Mouse (Mus musculus): ENCODE results near the gene Sh3bp2. TPM values are rescaled to one million over a fixed set of nuclear protein-coding genes. Genes with fewer than 3 reads are reported as not detected.
A peak's percentile ranks its signal among the peaks of the same experiment; 100 is the strongest.

The Sh3bp2 gene
- total RNA-seq (2014; fragmentation: Nextera tagmentation) (10.2 and 13.1 TPM in 2 replicates), total RNA-seq (2017) (3.3 and 4.2 TPM in 2 replicates)

DNA sequence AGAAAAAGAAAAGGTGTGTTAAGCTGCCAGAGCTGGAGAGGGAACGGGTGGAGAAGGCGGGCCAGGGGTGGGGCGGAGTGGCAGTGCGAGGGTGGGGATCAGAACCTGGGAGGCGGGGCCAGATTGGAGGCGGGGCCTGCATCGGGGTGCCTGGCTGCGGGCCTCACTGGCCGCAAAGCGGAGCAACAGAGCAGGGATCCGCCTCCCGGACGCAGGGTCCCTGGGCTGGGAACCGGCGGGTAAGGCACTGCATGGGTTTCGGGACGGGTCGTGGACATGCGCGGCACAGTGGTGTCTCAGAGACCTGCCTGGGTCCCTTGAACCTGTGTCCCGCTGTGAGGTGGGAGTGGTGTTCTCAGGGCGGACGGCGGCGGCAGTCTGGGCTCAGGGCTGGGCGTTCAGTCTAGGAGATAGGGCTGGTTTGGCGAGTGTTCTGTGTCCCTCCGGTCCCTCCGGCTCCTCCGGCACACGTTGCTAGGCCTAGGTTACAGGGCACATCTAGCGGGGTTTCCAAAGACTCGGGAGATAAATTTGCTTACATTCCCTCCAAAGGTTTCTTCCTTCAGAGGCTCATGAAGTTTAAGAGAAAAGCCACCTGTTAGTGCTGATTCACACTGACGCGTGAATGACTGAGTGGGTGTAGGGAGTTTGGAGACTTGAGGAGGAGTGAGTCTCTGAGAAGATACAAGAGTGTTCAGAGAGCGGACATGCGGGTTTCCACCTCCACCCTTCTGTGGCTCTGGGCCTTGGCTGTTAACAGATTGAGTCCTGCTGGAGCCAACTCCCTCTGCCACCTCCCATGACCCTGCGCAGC, at the start of gene Sh3bp2:
Sh3bp2 (plus strand) TSS at position 176 of the 814 bp plus-strand sequence.
- ATAC-seq (replicated peaks; ENCODE audit: low FRiP score, low TSS enrichment, poor library complexity, severe bottlenecking) = peak; percentile 89

DNA sequence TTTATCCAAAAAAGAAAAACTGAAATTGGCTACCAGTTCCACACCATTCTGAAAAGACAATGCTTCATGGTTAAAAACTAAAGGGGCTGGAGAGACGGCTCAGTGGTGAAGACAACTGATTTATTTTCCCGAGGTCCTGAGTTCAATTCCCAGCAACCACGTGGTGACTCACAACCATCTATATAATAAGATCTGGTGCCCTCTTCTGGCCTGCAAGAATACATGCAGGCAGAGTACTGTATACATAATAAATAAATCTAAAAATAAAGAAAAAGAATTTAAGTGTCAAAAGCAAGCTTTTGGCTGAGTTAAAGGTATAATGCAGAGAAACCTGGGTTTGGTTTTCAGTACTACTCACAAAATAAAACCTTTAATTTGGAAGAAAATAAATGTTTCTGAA, 44.7 kb upstream of the Sh3bp2 start:
- ATAC-seq (replicated peaks; ENCODE audit: low FRiP score, low TSS enrichment, poor library complexity, severe bottlenecking) = no peak

DNA sequence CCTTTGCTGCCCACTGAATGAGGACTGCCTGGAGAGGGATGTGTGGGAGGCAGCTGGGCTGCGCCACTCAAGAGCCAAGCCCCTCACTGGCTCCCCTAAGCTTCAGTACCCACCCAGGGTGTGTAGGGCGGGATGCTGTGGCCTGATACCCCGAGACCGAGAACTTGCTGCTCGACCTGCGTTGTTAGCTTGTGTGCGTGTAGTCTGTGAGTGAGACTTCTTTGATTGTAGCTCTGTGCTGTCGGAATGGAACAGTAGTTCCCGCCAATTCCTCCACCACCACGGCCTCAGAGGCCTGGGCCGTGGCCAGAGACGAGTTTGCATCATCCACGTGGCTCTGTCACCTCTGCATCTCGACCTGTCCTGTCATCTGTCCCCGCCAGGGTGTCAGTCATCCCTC, 39.9 kb upstream of the Sh3bp2 start:
- ATAC-seq (replicated peaks; ENCODE audit: low FRiP score, low TSS enrichment, poor library complexity, severe bottlenecking) = no peak

DNA sequence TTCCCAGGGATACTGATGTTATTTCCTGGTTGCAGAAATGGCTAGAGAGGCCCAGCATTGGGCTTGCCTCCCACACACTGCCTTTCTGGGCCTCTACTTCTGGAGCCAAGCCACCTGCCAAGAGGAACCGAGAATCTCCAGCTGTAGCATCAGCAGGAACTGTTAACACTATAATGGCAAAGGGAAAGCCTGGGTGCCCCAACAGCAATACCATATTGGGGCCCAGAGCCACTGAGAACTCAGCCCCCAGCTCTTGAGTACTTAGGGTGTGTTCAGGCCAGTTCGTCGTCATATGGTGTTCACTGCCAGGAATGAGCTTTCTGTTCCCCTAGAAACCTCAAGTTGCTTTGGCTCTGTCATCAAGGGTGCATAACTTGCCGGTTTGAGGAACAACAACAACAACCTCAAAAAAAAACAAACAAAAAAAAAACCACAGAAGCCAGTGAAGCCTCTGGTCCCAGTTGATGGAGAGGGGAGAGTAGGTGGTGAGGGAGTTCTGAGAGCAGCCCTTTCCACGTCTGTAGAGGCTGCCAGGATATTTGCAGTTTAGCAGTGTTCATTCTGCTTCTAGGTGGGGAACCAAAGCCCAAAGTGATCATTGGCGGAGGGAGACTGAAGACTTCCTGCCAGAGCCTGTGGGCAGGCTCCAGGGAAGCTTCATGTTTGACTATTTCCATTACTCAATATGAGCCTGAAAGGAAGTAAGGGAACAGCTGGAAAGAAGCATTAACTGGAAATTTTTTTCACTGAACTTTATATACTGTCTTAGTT, 38.1 kb upstream of the Sh3bp2 start:
- no peak for ATAC-seq (replicated peaks; ENCODE audit: low FRiP score, low TSS enrichment, poor library complexity, severe bottlenecking)

DNA sequence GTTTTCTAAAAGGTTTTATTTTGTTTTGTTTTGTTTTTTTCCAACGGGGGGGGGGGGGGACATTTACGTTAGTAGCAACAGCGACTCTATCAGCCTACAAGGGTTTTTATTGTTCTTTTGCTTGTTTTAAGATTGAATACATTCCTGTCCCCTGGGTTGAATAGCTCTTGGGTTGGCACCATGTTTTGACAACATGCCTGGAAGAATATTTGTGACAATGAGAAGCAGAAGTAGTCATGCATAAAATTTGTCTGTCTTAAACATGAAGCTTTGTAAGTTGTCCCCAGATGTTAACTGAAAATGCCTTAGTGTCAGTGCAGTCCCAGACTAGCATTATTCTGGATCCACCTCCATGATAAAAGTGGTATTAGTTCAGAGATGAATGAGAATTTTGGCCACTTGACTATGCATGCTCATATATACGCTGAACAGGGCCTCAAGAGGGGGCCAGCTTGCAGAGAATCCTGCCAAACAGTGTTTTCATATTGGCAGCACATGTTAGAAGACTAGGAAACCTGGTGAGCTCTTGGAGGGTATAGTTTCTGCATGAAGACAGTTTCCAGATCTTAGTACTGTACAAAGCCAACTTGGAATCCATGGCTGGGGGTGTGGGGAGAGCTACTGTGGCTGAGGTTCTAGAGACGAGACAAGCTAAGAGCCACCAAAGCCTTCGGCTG, 36.8 kb upstream of the Sh3bp2 start:
- ATAC-seq (replicated peaks; ENCODE audit: low FRiP score, low TSS enrichment, poor library complexity, severe bottlenecking) = no peak

DNA sequence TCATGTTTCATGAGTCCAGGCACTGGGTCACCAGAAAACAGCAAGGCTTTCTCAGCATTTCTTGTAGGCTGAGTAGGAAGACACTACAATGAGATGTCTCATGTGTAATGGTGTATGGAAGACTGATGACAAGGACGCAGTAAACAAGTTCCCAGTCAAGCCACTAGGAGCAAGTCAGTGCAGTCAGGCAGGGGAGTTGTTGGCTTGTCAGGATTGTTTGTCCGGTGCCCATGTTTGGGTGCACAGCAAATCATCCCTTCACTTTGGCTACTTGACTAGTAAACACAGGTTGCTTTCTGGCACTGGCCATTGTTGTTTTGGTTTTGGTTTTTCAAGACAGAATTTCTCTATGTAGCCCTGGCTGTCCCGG, 36.2 kb upstream of the Sh3bp2 start:
- ATAC-seq (replicated peaks; ENCODE audit: low FRiP score, low TSS enrichment, poor library complexity, severe bottlenecking) = no peak

DNA sequence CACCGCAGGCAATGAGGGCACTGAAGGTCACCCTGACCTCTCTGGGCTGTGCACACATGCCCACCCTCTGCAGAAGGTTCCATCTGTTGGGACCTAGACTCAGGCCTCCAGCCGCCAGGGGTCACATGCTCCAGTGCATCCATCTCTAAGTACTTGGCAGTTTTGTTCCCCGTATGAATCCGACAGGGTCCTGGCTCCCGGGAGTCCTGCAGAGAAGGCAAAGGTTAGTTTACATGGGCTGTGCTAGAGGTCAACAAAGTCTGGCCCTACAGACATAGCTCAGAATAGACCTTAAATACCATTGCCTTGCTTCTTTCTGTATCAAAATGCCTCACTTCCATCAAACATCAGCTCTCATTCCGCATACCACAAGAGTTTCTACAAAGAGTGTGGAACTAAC, 28.9 kb upstream of the Sh3bp2 start:
- no peak for ATAC-seq (replicated peaks; ENCODE audit: low FRiP score, low TSS enrichment, poor library complexity, severe bottlenecking)

DNA sequence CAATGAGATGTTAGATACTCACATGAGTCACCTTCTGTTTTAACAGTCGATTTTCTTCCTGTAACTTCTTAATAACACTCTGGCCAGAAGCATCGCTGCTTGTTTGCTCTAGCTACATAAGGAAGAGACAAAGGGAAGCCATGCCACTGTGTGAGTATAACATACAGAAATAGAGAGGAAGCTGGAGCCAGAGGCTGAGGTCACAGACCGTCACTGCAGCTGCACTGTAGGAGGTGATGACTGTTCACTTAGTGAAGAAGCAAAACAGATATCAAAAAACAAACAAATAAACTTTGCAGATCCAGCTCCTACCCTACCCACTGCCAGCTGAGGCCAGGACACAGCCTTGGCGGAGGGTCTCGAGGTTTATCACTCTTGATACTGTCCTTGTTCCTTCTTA, 24.8 kb upstream of the Sh3bp2 start:
- ATAC-seq (replicated peaks; ENCODE audit: low FRiP score, low TSS enrichment, poor library complexity, severe bottlenecking) = no peak

DNA sequence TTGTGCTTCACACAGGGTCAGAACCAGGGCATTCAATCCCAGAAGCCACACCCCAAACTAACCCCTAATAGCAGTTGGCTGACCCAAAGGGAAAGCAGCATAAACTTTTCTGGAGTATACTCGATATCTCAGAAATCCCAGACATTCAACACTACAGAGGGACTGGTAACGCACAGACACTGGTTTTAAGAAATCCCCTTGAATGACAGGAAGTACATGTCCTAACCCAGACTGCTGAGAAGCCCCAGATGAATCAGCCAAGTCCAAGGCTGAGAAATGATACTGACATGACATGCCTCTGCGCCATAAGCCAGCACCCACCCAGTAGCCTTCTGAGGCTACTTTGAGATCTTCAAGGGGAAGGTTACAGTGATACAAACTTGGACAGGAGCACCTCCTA, 24.1 kb upstream of the Sh3bp2 start:
- no peak for ATAC-seq (replicated peaks; ENCODE audit: low FRiP score, low TSS enrichment, poor library complexity, severe bottlenecking)

DNA sequence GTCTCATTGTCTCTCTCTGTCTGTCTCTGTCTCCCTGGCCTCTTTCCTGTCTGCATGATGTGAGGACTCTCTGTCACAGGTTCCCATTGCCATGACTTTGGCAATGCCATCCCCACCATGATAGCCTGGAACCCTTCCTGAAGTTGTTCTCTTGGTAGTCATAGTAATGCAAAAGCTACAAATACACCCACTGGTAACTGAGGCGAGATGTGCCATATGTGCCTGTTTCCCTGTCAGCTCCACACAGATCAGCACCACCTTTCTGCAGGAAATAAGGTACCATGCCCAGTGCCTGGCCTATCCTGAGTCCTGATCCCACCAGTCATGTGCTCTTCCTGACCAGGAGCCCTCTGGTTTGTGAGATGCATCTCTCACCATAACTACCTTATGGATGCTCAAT, 23.2 kb upstream of the Sh3bp2 start:
- ATAC-seq (replicated peaks; ENCODE audit: low FRiP score, low TSS enrichment, poor library complexity, severe bottlenecking) = no peak

DNA sequence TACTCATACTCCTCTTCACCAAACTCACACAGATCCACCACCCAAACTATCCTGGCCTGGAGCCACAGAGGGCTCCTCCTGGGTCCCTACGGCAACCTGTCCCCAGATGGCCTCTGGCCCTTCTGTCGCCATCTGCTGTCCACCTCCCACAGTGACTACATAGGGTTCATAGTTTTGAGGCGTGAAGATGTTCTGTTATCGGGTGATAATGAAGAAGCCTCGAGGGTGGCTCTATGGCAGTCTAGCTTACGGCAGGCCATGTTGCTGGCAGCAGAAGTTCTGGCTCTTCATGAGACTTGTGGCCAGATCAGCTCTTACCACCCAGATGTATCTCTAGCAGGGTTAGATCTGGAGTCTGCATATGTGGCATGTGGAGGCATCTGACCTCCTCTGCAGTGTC, 22.8 kb upstream of the Sh3bp2 start:
- peak; percentile 85 for ATAC-seq (replicated peaks; ENCODE audit: low FRiP score, low TSS enrichment, poor library complexity, severe bottlenecking)

DNA sequence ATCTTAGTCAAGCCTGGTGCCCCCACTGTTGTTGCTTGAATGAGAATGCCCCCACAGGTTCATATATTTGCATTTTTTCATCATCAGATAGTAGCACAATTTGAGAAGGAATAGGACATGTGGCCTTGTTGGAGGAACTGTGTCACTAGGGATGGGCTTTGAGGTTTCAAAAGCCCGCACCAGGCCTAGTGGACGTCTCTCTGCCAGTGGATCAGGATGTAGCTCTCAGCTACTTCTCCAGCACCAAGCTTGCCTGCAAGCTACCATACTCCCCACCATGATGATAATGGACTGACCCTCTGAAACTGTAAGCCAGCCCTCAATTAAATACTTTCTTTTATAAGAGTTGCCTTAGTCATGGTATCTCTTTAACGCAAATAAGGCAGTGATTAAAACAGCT, 13.2 kb upstream of the Sh3bp2 start:
- ATAC-seq (replicated peaks; ENCODE audit: low FRiP score, low TSS enrichment, poor library complexity, severe bottlenecking) = no peak

DNA sequence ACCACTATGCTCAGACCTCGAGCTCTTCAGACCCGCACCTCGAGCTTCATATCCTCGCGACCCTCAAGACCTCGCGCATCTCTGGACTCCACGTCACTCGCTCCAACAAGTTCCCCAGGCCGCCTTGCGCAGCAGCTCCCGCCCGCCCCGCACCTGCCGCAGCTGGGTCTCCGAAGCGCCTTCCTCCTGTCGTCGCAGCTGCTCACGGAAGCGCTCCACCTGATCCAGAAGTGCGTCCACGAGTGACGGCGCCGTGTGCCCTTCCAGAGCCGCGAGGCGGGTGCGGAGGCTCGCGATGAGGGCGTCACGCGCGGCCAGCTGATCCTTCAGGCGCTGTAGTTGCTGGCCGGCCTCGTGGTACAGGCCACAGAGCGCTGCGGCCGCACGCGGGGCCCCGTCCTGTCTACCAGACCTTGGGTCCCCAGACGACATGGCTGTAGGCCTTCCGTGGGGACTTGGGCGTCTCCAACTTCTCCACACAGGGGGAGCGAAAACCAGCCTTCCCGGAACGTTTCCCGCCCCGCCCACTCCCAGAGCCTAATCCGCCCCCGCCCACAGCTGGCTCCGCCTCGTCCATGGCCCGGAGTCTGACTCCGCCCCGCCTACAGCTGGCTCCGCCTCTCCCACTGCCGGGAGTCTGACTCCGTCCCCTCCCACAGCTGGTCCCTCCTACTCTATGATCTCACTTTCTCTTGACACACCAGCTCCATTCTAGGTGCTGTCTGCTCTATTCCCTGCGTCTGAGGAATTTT, 12.0 kb upstream of the Sh3bp2 start, which contains the start of gene Tnip2:
Tnip2 (minus strand) TSS at position 526 of the 752 bp plus-strand sequence.
- ATAC-seq (replicated peaks; ENCODE audit: low FRiP score, low TSS enrichment, poor library complexity, severe bottlenecking) = peak; percentile 97

DNA sequence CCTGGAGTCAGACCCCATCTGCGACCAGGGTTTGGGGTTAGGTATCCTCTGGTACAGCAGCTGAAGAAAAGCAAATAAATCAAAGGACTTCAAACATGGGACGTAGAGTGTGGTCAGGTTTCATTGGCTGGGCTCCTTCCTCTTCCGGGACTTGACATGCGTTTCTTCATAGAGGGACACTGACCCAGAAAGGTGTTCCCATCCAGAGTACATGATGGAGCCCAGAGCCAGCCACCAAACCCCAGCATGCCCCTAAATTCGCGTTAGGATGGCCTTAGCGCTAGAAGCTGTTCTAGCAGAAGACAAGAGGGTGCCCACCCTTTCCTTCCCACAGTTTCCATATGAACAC, 11.4 kb upstream of the Sh3bp2 start:
- peak; percentile 39 for ATAC-seq (replicated peaks; ENCODE audit: low FRiP score, low TSS enrichment, poor library complexity, severe bottlenecking)

DNA sequence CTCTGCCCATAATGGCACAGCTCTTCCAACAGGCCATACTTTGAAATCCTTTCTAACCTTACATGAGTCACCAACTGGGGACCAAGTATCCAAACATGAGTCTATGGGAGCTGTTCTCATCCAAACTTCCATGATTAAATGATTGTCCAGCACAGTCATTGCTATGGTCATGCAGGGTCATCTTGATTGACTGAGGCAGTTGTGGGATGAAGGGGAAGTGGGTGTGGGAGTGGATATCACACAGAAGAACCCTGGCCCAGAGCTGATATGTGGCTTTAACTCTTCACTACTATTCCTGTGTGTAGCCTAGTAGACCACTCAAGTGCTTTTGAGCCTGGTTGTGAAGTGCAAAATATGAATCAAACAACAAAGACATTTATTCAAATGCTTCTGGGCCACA, 10.5 kb upstream of the Sh3bp2 start:
- no peak for ATAC-seq (replicated peaks; ENCODE audit: low FRiP score, low TSS enrichment, poor library complexity, severe bottlenecking)

DNA sequence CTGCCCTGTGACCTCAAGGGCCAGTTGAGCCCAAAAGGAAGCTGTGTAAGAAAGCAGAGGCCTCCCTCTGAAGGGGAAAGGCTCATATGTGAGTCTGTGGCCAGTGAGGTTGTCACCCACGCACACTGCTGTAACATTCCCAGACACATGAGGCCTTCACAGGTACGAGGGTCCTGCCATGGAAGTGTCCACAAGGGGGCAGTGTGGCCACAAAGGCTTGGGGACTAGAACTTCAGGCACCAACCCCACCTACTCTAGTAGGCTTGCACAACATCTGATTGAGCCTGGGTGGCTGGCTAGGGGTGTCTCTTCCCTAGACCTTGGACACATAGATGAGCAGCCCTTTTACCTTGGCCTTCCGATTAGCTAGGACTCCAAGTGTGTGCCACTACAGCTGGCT, 7.7 kb upstream of the Sh3bp2 start:
- peak; percentile 46; the same call in 1 of the 2 replicates for ATAC-seq (replicated peaks; ENCODE audit: low FRiP score, low TSS enrichment, poor library complexity, severe bottlenecking)

DNA sequence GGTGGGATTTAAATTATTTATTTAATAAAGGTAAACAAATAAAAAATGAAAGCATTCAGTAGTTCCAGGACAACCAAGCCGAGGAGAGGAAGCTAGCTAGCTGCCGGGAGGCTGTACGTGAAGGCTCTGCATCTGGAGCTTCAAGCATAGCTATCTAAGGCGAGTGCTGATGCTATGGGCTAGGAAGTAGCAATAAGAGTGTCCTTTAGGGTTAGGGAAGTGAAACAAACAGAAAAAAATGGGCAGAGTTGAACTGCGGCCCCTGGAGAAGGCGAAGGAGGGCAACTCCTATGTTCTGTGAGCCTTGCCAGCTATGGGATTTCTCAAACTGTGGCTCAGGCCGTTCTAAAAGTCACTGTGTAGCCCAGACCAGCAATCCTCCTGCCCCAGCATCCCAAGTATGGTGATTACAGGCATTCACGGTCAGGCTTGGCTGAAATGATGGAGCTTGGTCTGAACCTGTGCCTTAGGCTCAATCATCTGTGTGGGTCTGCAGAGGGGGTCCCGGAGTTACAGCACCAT, 6.2 kb upstream of the Sh3bp2 start:
- no peak for ATAC-seq (replicated peaks; ENCODE audit: low FRiP score, low TSS enrichment, poor library complexity, severe bottlenecking)

DNA sequence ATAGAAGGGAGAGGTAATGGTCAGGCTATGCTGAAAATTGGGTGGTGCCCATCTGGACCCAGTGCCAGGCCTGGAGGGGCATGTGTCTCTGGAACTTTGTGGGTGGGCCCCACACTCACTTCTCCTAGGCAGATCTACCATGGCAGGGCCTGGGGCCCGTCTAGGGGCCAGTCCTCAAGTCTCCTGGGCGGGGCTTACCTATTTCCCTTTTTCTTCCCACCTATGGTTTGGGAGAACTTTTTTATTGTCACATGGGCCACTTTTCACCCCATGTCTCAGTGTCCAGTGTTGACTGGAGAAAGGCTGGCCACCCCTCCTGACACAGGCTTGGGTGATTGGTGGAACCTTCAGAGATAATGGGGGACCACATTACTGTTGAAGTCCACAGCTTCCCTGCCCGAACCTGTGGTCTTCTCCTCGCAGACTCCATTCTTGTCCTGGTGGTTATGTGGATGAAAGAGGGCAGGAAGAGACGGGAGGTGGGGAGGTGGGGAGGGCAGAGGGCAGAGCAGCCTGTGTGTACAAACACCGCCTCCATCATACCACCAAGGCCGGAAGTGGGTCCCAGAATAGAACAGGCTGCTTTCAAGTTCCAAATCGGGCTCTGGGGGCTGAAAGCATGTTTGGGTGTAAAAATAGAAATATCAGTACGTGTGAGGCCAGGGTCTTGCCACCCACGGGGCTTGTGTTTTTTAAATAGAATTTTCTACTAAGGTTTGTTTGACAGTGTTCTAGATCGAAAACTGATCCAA, 5.0 kb upstream of the Sh3bp2 start:
- no peak for ATAC-seq (replicated peaks; ENCODE audit: low FRiP score, low TSS enrichment, poor library complexity, severe bottlenecking)

DNA sequence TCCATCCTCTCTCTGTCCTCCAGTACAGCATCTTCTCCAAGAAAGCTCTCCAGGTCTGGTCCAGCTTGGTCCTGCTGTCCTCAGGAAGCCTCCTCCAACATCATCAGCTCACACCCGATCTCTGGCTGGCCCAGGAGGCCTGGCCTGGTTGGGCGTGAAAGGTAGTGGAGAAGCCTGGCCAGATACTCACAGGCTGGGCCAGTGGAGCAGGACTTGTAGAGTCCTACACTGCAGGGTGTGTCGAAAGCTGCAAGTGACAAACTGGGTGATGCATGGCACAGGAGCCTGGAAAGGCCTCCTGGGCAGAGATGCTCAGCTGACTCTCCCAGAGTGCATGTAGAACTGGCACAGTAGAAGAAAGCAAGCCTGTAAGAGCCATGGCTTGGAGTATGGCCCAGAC, 4.3 kb upstream of the Sh3bp2 start:
- no peak for ATAC-seq (replicated peaks; ENCODE audit: low FRiP score, low TSS enrichment, poor library complexity, severe bottlenecking)

All from megakaryocyte-erythroid progenitor cell, adult 5-6 weeks (primary cell).